Mouse (Mus musculus): ENCODE results near the gene Gm8300. TPM values are rescaled to one million over a fixed set of nuclear protein-coding genes. Genes with fewer than 3 reads are reported as not detected.
"Not testable (repeated sequence)": the region's sequence is repeated elsewhere in the genome, so short reads cannot be mapped to it uniquely, and the experiment has no call there.

Gm8300 gene
- total RNA-seq (2021): not detected
- long read RNA-seq, experiment 1: 0 reads
- long read RNA-seq, experiment 2: 0 reads

DNA sequence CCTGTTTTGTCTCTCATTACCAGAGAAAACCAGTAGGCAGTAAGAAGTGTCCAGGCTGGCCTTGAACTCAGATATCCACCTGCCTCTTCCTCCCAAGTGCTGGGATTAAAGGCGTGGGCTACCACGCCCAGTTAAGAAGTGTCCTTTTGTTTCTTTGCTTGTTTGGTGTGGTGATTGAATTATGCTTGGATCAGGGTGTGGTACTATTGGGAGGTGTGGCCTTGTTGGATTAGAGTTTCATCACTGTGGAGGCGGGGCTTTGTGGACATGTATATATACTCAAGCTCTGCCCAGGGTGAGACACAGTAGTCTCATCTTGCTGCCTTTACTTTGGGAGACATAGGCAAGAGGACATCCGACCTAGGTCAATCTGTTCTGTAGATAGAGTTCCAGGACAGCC lies at the start of gene Gm8300:
Gene Gm8300, plus strand, starts transcription at position 301 of the 400 bp plus-strand sequence.
- not testable (repeated sequence) for DNase-seq (ENCODE audit: low spot score)

- DNase-seq (ENCODE audit: low spot score): no peak
Observed at GRCm38 (mm10) chr12:87464678-87465297, 49.3 kb upstream of the Gm8300 start.

- no peak for DNase-seq (ENCODE audit: low spot score)
Observed at GRCm38 (mm10) chr12:87470263-87471136, 43.6 kb upstream of the Gm8300 start.

GRCm38 (mm10) chr12:87471421-87471963 lies 42.6 kb upstream of the Gm8300 start:
- no peak for DNase-seq (ENCODE audit: low spot score)

DNA sequence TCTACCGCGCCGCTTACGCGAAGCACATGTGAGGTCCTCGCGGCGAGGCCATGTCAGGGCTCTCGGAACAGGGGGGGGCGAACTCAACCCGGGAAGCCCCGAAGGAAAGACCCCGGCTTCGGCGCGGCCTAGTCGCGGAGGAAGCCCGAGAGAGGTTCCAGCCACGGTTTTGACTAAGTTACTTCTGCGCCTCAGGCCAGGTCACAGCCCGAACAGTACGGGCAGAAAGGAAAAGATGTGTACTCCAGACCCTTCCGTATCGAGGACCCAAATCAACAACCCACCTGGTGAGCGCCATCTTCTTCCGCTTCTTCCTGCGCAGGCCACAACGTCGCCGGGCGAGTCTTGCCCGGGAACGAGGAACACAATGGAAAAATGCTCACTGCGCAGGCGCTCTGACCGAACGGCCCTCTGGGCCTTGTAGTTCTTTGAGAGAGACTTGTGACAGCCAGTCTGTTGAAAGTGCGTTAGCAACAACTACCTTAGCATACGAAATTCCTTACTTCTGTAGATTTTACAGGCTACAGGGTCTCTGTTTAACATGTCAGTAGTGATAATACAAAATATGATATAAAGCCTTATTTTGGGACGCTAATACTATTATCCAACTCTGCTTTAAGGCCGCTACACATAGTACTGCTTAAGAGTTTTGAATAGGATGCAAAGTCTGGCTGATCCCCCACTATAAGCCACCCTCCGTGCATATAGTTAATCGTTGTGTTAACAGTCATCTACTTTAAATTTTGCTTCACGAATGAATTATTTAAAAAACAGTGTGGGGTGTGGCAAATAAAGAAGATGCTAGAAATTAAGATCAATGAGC lies 41.9 kb upstream of the Gm8300 start, which contains the start of gene Snw1:
Gene Snw1, minus strand, starts transcription at position 311 of the 823 bp plus-strand sequence.
- DNase-seq (ENCODE audit: low spot score): peak; percentile 95

GRCm38 (mm10) chr12:87474756-87475155 lies 39.4 kb upstream of the Gm8300 start:
- no peak for DNase-seq (ENCODE audit: low spot score)

DNA sequence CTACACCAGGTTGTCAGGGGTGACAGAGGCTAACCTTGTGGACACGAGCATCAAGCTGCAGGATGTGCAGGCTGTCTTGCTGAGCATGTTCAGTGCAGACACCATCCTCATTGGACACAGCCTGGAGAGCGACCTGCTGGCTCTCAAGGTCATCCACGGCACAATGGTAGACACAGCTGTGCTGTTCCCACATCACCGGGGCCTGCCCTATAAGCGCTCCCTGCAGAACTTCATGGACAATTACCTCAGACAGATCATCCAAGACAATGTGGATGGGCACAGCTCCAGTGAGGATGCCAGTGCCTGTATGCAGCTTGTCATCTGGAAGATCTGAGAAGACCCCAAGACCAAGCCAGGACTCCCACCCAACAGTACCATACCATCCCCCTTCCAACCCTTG lies 31.6 kb upstream of the Gm8300 start:
- not testable (repeated sequence) for DNase-seq (ENCODE audit: low spot score)

- DNase-seq (ENCODE audit: low spot score): not testable (repeated sequence)
Observed at GRCm38 (mm10) chr12:87488683-87489082, 25.4 kb upstream of the Gm8300 start.

DNA sequence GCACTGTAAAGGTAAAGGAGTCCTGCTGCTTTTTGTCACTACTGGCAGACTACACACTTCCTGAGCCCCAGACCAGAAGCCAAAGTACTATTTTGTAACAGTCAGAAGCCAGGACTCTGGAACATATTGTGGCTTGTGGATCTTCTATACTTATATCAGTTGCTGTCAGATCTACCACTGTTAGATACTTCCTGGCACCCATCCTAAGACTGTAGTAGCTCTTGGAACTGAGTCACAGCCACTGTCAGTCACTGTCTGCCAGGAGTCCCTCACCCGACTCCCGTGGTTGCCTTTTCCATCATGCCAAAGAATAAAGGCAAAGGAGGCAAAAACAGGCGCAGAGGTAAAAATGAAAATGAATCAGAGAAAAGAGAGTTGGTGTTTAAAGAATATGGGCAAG lies 19.7 kb upstream of the Gm8300 start, which contains the start of gene Gm5788:
Gene Gm5788, plus strand, starts transcription at position 301 of the 400 bp plus-strand sequence.
- DNase-seq (ENCODE audit: low spot score): not testable (repeated sequence)

- not testable (repeated sequence) for DNase-seq (ENCODE audit: low spot score)
Observed at GRCm38 (mm10) chr12:87519616-87520015, 5.5 kb downstream of the Gm8300 start.

- DNase-seq (ENCODE audit: low spot score): no peak
Observed at GRCm38 (mm10) chr12:87543927-87544326, 29.8 kb downstream of the Gm8300 start.

- not testable (repeated sequence) for DNase-seq (ENCODE audit: low spot score)
Observed at GRCm38 (mm10) chr12:87550628-87551027, 36.5 kb downstream of the Gm8300 start.

Other genes starting within 250 kb of the Gm8300 start
- 1 to 10 TPM; 6.1 to 9.1 TPM for gene Vipas39, start 248.1 kb upstream of the Gm8300 start, total RNA-seq (2021)
- gene Ahsa1, start 247.8 kb upstream of the Gm8300 start, total RNA-seq (2021): 100 to 1,000 TPM; 121 to 129 TPM
- gene Ism2, start 214.6 kb upstream of the Gm8300 start, total RNA-seq (2021): not detected
- 1 to 10 TPM; 7.9 to 10.0 TPM for gene Sptlc2, start 126.0 kb upstream of the Gm8300 start, total RNA-seq (2021)
- gene Slirp, start 70.4 kb upstream of the Gm8300 start, total RNA-seq (2021): 100 to 1,000 TPM; 159 to 162 TPM
- gene Alkbh1, start 70.3 kb upstream of the Gm8300 start, total RNA-seq (2021): 1 to 10 TPM; 4.1 to 5.5 TPM
- gene Snw1, start 42.0 kb upstream of the Gm8300 start, total RNA-seq (2021): 10 to 100 TPM; 48.5 to 49.7 TPM
- not detected for gene Gm5788, start 19.6 kb upstream of the Gm8300 start, total RNA-seq (2021)
- not detected for gene Oog1, start 88.4 kb downstream of the Gm8300 start, total RNA-seq (2021)
- not detected for gene Gm4027, start 104.6 kb downstream of the Gm8300 start, total RNA-seq (2021)
- not detected for gene Gm16381, start 130.3 kb downstream of the Gm8300 start, total RNA-seq (2021)

All from gastrocnemius, adult 18-20 months (tissue).